Mouse (Mus musculus) A20 (cell line): ENCODE measurements at regions not wholly inside any gene's neighbourhood (a gene's known extent, or its start where the extent isn't known, plus 50 kb on each side); places are given as distances from the start of the nearest gene placed in this dataset.

Experiments
- DNase-seq: peaks from one replicate; pipeline ENCODE4 v3.0.0-alpha.2; 2011; ENCODE audit warnings: low read depth, low spot score

DNA sequence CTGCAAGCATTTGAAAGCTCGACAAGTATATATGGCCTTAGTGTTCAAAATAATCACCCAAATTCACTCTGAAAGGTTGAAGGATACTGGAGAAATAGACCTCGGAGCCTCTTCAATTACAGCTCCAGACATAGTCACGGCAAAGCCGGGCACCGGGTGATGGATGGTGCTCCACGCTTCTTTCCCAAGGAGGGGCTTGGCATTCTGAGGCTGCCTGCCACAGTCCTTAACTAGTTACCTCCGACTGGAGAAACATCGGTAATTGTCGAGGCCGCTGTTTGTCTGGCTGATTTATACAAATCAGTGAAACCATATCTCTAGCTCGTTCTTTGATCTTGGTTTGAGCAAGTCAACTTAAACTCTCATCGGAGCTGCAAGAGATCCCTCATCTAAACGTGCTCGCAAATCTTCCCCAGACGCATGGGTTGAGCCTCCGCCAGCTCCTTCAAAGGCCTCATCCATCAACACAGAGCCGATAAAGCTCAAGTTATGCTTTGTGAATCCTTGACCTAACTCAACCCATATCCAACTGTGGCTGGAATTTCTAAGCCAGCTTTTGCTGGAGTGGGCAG is 145.4 kb upstream of the Stx16 start:
- DNase-seq: no peak

DNA sequence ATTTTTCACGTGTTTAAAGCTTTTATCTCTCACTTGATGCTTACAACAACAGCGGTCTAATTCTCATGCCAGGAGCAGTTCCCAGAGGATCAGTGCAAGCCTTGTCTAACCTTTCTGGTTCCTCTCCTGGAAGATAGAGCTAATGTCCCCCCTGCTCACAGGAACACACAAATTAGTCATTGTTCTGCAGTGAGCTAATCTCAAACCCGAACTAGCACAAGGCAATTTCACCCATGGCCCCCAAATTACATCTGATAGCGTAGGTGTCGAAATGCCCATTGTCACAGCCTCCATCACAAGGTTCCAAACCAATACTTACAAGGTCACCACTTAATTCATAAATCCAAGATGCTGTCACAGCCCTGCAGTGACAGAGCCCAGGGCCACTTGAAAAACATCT is 140.4 kb upstream of the Stx16 start:
- DNase-seq: no peak

- no peak for DNase-seq
These were observed 138.3 kb upstream of the Stx16 start for GRCm38 (mm10) chr2:173937531-173938439.

DNA sequence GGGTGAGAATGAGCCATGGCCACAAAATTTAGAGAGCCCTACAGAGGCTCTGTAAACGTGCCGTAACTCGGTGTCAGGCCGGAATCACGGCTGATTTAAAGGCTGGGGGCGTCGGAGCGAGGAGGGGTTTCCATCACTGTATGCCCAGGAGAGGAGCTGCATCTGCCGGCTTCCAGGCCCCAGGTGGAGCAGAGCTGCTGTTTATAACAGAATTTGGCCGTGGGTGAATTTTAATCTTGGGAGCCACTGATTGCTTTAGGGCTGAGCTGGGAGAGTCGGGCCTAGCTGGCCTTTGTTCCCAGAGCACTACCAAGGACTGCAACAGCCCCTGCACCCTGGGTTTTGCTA is 137.7 kb upstream of the Stx16 start:
- DNase-seq: no peak

- peak; percentile 50 for DNase-seq
These were observed 130.7 kb upstream of the Stx16 start for GRCm38 (mm10) chr2:173945441-173945840.

GRCm38 (mm10) chr2:173948586-173948985 is 127.5 kb upstream of the Stx16 start:
- DNase-seq: no peak

- no peak for DNase-seq
These were observed 125.8 kb upstream of the Stx16 start for GRCm38 (mm10) chr2:173950164-173950891.

GRCm38 (mm10) chr2:173966111-173966510 is 110.0 kb upstream of the Stx16 start:
- no peak for DNase-seq

DNA sequence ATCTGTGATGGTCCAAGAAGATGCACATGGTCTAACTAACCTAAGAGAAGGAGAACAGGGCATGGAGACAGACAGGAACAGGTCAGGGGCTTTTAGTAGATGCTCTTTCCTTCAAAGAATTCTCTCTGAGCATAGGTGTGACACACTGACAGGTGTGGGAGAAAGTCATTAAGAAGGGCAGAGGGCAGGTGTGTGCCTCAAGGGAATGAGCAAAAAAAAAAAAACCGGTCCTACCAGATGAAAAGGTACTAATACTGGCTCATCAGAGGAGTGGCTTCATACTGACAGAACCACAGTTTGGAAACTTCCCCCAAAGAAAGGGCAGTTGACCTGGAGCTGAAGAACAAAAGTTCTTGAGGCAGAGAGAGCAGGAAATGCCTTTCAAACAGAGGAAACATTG is 105.3 kb upstream of the Stx16 start:
- no peak for DNase-seq

DNA sequence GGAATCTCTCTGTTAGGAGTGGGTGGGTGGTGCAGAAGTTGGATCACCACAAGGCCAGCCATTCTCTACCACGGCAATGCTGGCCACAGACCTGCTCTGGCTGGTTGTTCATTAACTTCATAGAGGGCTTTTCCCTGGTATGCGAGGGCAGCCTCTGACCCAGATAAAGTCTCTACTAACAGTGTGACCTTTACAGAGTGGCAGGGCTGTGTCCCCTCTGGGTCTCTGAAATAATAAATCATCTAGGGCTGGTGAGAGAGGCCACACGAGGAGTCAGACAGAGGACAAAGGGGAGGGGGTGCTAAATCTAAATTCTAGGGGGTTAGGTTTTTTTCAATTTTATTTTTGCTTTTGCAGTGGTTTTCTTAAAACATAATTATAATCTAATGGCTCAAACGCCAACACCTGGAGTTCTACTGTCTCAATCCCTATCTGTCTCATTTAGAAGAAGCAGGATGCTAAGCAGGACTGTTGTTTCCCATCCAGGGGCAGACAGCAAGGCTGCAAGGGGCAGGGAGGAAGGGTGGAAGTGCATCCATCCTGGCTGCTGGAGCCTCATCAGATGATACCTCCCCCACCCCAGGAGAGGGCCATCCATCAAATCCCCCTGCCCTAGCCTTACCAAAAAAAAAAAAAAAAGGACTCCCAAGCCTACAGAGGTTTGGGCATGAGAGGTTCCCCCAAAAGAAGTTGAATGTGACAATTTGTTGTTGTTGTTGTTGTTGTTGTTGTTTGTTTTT is 99.6 kb upstream of the Stx16 start:
- no peak for DNase-seq

GRCm38 (mm10) chr2:173977236-173978053 is 98.7 kb upstream of the Stx16 start:
- no peak for DNase-seq

DNA sequence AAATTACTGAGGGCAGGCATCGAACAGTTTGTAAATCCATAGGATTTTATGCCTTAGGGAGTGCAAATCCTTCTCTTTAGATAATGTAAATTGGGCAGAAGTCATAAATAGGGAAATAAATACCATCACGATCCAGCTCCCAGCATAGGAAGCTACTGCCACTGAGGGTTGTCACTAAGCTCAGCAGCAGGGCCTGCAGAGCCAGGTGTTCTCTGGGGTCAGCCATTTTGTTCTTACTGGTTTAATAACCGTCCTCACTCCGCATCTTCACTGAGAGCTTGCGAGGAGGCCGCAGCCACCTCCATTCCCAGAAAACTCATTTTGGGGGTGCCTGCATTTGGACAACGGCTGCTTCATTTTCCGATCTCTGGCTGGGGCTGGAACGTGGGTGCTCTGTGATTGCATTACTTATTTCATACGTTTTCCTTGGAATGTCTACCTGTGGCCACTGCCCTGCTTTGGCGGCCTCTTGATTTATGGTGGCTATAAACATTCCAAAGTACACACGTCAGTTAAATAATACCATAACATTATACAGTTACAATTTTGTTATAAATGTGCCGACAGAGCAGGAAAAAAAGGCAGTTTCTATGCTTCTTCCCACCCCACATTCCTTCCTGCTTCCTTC is 97.9 kb upstream of the Stx16 start:
- no peak for DNase-seq

GRCm38 (mm10) chr2:173981036-173981435 is 95.1 kb upstream of the Stx16 start:
- no peak for DNase-seq

DNA sequence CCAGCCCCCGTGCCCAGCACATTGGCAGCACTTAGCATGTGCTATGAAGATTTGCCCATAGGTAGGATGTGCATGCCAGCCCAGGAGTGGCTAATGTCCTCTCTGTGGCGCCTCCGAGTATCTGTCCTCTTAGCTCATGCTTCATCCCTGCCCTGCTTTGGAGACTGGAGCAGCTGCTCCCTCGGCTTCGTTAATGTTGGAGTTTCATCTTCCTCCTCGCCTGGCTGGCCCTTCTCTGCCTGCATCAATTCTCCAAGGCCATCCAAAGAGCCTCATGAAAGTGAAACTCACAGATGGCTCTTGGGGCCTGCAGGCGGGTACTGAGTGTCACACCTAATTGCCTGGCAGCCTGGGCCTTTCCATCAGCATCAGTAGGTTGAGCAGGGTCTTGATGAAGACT is 88.6 kb upstream of the Stx16 start:
- DNase-seq: no peak

GRCm38 (mm10) chr2:173987921-173988320 is 88.2 kb upstream of the Stx16 start:
- no peak for DNase-seq

DNA sequence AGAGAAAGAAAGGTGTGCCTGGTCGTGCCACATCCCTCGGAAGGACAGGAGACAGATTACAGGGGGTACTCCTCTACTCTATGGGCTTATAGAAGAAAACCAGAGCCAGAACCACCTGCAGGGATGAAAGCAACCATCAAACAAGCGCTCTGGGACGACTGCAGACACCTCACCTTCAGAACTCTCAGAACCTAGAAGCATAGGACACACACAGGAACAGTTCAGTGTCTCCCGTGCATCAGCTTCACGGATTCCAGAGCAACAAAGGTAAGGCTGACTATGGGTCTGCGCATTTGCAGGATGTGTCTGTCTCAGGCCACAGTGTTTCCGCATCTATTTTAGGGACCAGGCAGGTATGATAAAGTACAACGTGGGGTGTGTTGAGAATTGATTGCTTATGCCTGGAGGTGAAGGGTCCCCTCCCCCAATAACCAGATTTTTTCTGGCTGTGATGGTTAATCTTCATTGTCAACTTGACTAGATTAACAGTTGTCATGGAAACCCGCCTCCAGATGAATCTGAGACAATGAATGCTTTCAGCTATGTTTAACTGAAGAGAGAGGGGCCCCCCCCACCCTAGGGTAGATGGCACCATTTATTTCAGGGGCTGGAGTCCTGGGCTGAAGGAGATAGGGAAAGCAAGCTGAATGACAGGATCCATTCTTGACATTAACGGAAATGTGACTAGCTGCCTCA is 87.3 kb upstream of the Stx16 start:
- DNase-seq: no peak

DNA sequence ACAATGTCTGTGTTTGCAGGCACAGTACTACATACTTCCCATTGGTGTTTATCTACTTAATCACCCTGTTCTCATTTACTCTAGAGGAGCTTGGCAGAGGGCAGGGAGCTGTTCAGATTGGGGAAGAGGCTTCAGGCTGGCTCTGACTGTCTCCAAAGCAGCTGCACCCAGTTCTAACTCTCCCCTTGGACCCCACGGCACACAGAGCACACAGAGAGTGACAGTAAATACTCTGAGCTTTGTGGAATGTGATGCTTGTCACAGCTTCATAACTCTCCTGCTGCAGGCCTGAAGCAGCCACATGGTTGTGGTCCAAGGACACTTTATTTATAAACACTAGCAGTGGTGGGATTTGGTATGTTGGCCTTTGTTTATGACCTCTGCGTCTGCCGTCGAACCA is 85.4 kb upstream of the Stx16 start:
- DNase-seq: no peak

DNA sequence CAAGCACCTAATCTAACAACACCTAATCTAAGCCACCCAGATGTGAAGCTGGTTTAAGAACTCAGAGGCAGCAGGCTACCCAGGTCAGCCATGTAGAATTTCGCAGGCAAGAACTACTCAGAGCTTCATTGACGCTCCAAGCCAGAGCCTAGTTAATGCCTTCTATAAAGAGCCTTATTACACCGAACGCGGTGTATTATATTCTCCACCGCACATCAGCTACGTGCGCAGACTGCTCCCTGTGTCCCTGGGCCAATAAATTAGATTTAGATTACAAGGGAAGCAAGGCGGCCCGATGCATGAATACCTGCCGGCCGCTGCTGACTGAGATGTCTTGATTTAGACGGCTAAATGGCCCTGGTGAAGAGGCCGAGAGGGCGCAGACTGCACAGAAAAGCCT is 84.7 kb upstream of the Stx16 start:
- DNase-seq: no peak

DNA sequence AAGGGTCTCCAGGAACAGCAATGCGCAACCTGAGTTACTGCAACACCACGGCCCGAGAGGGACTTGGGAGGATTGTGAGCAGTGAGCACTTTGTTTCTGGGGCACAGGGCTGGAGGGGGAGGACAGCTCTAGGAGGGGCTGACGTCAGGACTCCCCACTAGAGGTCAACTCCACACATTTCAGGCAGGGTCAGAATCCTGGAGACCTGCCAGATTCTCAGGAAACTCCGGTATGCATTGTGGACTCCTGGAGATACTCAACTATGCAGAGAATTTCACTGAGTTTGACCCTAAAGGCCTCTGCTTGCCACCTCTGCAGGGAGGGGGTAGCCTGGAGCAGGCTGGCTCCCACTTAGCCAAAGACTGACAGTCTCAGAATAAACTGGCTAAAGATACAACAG is 84.1 kb upstream of the Stx16 start:
- no peak for DNase-seq

GRCm38 (mm10) chr2:173993431-173993955 is 82.6 kb upstream of the Stx16 start:
- no peak for DNase-seq
